Mouse (Mus musculus) left cerebral cortex, postnatal 10 days (tissue): ENCODE results near the gene Yif1b. TPM values are rescaled to one million over a fixed set of nuclear protein-coding genes. Genes with fewer than 3 reads are reported as not detected.
"Not testable (repeated sequence)": the region's sequence is repeated elsewhere in the genome, so short reads cannot be mapped to it uniquely, and the experiment has no call there.

ENCODE experiments used
- DNase-seq, 2 experiments: peaks; one replicate each; pipeline ENCODE4 v3.0.0; 2021 to 2022; ENCODE audit warnings: low spot score in 2 of 2, mixed read lengths in 1 of 2; ENCODE audit errors: extremely low spot score in 1 of 2
- intact Hi-C: fragments of 180-260 bp; cut with DNase I; formaldehyde crosslinking; loops from one replicate; pipeline ENCODE4 v1.15.1; 2025
- total RNA-seq, 2 experiments: library from RNA; stranded (reverse); gene quantifications; 2 replicates each; pipeline ENCODE4 v1.2.3; 2021

Yif1b gene
- 10 to 100 TPM; 41.6 to 42.1 TPM for total RNA-seq

DNA sequence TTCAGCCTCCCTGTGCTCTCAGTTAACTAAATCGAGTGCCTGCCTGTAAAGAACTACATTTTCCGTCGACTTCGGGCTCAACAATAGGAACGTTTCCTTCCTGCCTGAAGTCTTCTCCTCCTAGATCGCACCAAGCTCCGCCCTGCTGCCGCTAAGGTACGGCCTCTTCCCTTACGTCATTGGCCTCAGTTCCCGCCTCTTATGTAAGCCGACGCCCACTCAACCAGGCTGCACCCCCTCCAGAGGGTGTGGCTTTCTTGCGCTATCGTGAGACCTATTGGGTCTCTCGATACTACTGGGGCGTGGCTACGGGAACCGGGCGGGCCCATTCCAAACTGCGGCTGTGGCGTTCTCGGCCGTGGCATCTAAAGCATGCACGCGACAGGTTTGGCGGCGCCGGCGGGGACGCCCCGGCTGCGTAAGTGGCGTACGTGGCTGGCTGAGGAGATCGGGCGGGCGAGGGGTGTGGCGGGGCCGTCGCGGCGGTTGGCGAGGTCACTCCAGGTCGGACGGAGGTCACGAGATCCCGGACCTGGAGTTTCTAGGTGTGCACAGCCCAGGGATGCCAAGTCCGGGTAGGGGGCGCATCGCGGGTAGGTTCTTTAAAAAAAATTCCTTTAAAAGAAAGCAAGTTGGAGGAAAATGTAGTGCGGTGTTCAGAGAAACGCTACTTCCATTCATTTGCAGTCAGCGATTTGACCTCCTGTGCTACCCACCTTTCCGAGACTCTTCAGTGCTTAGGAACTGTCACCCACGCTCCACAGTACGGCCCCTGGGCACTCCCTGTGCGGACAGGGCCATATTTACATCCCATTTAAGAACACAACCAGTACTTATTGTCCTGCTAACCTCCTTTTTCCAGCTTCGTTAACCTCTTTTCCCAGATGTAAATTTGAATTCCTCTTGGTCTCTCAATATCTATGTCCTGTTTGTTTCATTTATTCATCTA, at the start of gene Yif1b:
TSS of gene Yif1b (plus strand) at position 311 of the 949 bp plus-strand sequence.
- peak; percentile 97 to 98 for DNase-seq
- intact Hi-C loops = no loop called here

DNA sequence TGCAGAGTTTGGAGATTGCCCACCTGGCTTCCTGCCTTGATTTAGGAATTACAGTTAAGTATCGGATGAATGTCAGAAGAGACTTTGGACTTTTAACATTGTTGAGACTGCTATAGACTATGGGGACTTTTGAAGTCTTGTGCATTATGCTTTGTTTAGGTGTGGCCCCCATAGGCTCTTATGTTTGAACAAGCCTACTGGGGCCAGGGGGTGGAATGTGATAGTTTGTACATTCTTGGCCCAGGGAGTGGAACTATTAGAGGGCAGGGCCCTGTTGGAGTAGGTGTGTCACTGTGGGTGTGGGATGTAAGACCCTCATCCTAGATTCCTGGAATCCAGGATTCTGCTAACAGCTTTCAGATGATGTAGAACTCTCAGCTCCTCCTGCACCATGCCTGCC, 43.9 kb upstream of the Yif1b start:
- intact Hi-C loops, DNase-seq: not testable (repeated sequence)

DNA sequence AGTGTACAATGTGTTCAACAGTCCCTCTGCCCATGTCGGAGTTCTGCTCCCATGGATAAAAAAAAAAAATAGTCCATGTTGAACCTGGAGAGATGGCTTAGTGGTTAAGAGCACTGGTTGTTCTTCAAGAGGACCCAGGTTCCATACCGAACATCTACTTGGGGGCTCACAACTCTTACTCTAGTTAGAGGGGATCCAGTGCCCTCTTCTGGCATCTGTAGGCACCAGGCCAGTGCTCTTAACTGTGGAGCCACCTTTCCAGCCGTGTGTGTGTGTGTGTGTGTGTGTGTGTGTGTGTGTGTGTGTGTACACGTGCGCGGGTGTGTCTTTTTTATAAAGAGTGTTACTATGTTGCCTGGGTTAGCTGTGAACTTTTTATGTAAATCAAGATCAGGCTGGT, 35.6 kb upstream of the Yif1b start:
- intact Hi-C loops = loop anchor here (10.0 kb wide), 1 partner anchor 512 kb away; no protein-coding TSS in a partner anchor
- no peak for DNase-seq

DNA sequence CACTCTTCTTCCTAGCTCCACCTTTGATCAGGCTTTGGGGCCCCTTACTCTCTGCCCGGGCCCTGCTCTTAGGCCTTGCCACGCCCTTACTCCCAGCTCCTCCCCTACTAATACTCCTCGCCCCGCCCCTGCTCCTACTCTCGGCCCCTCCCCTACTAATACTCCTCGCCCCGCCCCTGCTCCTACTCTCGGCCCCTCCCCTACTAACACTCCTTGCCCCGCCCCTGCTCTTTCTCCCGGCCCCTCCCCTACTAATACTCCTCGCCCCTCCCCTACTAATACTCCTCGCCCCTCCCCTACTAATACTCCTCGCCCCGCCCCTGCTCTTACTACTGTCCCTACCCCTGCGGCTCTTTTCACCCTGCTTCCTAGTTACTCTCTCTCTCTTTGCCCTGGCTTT, 27.1 kb upstream of the Yif1b start:
- peak in 1 of 2 experiments; percentile 54 for DNase-seq

DNA sequence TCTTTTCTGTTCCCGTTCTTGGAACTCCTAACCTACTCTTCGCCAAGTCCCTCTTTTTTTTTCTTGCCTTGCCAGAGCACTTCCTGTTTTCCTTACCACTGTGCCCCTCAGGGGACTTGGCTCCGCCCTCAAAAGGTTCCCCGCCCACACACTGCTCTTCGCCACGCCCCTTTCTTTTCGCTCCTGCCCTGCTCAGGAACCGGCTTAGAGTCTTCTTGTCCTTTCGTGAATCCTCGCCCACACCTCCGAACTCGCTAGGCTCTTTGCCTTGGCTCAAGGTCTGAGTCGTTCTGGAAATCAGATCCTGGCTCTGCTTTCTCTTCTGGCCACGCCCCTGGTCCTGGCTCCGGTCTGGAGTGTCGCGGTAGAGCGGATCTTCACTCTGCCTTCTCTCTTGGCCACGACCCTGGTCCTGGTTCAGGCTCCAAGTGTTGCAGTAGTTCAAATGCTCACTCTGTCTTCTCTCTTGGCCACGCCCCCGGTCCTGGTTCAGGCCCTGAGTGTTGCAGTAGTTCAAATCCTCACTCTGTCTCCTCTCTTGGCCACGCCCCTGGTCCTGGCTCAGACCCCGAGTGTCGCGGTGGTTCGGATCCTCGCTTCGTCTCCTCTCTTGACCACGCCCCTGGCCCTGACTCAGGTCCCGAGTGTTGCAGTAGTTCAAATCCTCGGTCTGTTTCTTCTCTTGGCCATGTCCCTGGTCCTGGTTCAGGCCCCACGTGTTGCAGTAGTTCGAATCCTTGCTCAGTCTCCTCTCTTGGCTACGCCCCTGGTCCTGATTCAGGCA, 26.5 kb upstream of the Yif1b start:
- peak; percentile 63 to 85 for DNase-seq
- intact Hi-C loops = no loop called here

More for the DNA sequence above, 27.1 kb upstream of the Yif1b start:
- intact Hi-C loops = not testable (repeated sequence)

DNA sequence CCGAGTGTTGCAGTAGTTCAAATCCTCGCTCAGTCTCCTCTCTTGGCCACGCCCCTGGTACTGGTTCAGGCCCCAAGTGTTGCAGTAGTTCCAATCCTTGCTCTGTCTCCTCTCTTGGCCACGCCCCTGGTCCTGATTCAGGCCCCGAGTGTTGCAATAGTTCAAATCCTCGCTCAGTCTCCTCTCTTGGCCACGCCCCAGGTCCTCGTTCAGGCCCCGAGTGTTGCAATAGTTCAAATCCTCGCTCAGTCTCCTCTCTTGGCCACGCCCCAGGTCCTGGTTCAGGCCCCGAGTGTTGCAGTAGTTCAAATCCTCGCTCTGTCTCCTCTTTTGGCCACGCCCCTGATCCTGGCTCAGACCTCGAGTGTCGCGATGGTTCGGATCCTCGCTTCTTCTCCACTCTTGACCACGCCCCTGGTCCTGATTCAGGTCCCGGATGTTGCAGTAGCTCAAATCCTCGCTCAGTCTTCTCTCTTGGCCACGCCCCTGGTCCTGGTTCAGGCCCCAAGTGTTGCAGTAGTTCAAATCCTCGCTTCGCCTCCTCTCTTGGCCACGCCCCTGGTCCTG, 25.8 kb upstream of the Yif1b start:
- intact Hi-C loops = no loop called here
- DNase-seq = peak in 1 of 2 experiments; percentile 55

DNA sequence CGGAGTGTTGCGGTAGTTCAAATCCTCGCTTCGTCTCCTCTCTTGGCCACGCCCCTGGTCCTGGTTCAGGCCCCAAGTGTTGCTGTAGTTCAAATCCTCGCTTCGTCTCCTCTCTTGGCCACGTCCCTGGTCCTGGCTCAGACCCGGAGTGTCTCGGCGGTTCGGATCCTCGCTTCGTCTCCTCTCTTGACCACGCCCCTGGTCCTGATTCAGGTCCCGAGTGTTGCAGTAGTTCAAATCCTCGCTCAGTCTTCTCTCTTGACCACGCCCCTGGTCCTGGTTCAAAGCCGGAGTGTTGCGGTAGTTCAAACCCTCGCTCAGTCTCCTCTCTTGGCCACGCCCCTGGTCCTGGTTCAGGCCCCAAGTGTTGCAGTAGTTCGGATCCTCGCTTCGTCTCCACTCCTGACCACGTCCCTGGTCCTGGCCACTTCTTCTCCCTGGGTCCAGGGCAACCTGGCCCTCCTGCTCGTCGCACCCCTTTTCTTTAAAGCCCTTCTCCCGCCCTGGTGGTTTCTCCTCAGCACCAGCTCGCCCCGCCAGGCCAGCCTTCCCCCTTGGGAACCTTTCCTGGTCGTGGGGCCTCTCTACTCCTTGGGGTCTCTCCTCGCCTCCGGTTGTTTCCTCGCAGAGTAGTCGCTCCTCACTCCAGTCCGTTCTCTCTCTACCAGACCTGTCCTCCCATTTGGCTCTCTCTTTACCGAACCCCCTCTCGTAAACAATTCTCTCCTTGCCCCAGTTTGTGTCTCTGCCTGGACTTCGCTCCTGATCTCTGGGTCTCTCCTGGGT, 25.2 kb upstream of the Yif1b start:
- DNase-seq, intact Hi-C loops: not testable (repeated sequence)

DNA sequence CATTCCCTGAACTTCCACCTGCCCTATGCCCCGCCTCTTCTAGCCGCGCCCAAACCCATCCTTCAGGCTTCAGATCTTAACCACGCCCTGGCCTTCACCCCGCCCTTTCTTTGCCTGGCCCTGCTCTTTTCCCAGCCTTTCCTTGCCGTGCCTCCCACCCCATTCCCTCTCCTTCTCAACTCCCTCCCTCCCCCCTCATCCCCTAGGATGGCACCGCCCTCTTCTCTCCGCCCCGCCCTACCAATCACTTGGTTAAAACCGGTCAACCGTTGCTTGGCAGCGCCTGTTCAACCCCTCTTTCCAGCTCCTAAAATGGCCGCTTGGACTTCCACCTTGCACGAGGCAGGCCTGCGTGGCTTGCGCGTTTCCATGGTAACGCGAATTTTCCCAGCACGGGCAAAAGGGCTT, 24.4 kb upstream of the Yif1b start, which contains the start of gene Catsperg1:
TSS of gene Catsperg1 (minus strand) at position 361 of the 408 bp plus-strand sequence.
- DNase-seq = peak in 1 of 2 experiments; percentile 50
- intact Hi-C loops = no loop called here

DNA sequence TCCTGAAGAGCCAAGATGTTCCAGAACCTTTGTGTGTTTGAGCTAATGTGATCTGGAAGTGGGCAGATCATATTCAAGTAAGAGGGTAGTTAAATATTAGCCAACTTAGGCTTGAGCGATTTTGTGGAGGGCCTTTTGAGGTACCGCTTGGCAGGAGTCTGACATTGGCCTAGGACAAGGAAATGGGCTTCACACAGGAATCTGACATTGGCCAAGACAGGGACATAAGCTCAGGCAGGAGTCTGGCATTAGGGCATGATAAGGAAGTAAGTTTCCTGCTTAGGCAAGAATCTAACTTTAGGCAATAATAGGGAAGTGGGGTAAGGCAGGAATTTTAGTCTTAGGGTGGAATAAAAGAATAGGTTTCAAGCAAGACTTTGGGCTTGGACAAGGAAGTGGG, 23.9 kb upstream of the Yif1b start:
- DNase-seq = no peak
- intact Hi-C loops = no loop called here

DNA sequence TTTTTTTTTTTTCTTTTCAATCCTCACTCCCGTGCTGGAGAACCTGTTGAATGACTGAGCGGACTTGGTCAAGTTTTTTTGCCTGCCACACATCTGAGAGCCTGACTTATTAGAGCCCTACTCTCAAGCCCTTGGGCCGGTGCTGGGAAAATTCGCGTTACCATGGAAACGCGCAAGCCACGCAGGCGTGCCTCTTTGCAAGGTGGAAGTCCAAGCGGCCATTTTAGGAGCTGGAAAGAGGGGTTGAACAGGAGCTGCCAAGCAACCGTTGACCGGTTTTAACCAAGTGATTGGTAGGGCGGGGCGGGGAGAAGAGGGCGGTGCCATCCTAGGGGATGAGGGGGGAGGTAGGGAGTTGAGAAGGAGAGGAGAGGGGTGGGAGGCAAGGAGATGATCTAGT, 23.3 kb upstream of the Yif1b start:
- intact Hi-C loops = no loop called here
- no peak for DNase-seq

DNA sequence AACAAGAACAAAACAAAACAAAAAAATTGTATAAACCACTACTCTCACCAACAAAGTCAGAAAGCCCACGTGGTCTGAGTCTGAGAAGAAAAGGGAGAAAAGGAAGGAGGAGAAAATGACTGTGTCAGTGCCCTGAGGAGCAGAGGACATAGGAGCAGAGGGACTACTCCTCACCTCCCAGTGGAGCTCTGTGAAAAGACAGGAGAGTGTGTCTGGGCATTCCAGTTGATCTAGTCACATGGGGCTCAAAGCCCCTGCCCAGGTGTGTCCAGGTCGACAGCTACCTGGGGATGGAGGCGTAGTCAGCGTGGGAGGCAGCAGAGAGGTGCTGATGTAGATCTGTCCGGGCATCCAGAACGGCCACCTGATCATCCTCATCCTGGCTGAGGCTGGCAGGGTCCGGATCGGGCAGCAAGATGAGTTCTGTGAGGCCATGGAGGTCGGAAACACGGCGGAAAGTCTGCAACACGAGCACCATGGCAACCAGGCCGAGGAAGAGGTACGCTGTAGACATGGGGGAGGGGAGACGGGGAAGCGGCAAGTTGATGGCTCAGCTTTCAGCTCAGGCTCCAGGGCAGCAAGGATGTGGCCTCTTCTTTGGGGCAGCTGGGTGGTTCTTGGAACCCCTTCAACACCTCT, 13.3 kb upstream of the Yif1b start:
- intact Hi-C loops = no loop called here
- peak in 1 of 2 experiments; percentile 50 for DNase-seq

DNA sequence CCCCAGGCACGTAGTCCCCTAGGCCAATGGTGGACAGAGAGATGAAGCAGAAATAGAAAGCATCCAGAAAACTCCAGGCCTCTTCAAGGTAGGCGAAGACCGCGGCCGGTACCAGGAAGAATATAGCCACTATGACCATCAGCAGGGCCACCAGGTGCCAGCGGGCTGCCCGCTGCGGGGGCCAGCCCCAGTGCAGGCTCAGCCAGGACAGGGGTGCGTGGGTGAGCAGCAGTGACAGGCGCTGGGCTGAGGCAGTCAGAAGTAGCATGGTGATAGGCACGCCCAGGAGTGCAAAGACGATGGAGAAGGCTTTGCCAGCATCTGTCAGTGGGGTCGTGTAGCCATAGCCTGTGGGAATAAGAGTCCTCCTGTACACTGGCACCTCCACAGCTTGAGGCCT, 12.6 kb upstream of the Yif1b start:
- DNase-seq = no peak
- intact Hi-C loops = no loop called here

DNA sequence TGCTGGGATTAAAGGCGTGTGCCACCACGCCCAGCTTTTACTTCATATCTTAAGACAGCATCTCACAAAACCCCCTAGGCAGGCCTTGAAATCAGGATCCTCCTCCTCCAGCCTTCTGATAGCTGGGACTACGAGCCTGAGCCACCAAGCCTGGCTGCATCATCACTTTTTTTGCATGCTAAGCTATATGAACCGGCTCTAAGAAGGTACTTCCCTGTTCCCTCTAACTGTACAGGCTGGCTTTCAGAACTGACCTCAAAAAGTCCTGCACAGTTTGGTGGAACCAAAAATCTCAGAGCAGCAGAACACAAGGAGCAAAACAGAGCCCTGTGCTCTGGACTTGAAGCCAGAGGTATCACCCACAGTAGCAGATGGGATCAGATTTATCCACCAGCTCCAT, 9.9 kb upstream of the Yif1b start:
- DNase-seq = no peak
- intact Hi-C loops = no loop called here

DNA sequence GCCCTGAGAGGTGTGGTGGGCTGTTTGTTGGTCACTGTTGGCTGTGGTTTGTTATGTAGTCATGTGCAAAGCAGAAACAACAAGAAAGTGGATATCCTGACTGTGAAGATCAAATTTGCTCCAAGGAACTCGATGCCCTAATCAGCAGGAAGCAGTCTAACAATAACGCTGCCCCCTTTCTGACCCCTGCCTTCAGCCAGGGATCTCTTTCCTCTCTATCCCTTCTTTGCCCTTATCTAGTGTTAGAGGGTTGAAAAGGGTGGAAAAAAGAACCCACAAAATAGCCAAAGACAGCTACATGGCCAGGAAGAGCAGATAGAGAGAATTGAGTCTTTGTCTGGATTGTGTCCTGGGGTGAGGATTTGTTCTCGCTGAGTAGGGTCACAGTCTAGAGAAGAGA, 7.6 kb upstream of the Yif1b start:
- intact Hi-C loops = loop anchor here (5.0 kb wide), 1 partner anchor 48 kb away; the partner anchor contains the start of gene Psmd8

DNA sequence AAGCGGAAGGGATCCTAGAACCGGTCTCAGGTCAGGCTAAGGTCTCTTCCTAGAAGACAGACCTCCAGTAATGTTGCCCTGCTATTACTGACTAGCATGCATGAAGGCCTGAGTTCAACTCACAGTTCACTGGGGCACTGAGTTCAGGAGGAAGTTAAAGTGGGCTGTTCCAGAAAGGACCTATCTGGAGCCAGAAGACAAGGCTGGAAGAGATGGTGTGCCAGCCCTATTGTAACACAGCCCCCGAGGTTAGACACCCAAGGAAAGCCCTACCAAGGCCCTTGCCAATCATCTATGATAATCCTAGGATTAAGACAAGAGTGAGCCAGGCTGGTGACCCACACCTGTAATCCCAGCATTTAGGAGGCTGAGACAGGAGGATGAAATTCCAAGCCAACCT, 6.6 kb upstream of the Yif1b start:
- DNase-seq = no peak
- intact Hi-C loops = loop anchor here (5.0 kb wide), 1 partner anchor 49 kb away; the partner anchor contains the start of gene Psmd8

More for the DNA sequence above, 7.6 kb upstream of the Yif1b start:
- no peak for DNase-seq

DNA sequence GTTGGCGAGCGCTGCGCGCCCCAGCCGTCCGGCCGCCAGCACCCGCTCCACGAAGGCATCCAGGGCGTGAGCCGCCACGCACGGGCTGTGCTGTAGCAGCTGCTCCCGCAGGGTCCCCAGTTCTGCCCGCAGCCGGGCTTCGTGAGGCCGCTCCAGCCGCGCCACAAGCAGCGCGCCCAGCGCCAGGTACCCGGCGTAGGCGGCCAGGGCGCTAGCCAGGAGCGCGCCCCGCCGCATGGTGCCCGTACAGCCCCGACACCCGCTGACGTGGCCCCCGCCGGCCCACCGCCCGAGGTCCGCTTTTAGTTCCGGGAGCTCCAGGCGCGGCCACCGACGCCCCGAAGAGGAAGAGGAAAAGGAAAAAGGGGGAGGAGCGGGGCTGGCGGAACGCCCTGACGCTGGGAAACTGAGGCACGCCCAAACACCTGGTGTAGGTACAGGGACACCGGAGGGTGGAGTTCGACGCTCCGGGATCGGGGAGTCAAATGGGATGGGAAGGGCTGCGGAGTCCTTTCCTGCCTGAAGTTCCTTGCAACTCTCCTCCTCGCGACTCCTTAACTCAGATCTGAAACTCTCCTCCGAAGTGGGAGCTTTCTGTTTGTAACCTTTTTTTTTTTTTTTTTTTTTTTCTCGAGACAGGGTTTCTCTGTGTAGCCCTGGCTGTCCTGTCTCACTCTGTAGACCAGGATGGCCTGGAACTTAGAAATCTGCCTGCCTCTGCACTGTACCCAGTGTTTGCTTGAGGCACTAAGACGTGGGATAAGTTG, 5.7 kb upstream of the Yif1b start, which contains the start of gene Kcnk6:
TSS of gene Kcnk6 (minus strand) at position 269 of the 767 bp plus-strand sequence.
- intact Hi-C loops = loop anchor here (5.0 kb wide), 1 partner anchor 50 kb away; the partner anchor contains the start of gene Psmd8
- peak in 1 of 2 experiments; percentile 69 for DNase-seq

DNA sequence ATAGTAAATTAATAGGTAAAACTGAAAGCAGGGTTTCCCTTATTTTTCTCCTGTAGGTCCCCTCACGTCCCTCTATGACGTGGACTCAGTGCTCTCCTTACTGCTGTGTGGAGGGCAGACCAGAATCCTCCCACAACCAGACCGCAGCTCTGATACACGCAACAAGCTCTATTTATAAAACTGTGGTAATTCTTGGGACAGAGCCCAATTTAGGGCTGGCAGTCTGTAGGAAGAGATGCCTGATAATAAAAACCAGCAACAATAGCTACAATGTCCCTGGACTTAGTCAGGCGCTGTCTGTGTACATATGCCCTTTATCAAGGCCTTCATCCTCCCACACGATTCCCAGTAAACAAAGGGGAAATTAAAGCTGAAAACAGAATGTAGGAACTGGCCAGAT, 4.4 kb upstream of the Yif1b start:
- intact Hi-C loops = loop anchor here (5.0 kb wide), 1 partner anchor 51 kb away; the partner anchor contains the start of gene Psmd8
- no peak for DNase-seq
